Mouse (Mus musculus) liver, adult (tissue): ENCODE measurements at regions not wholly inside any gene's neighbourhood (a gene's known extent, or its start where the extent isn't known, plus 50 kb on each side); places are given as distances from the start of the nearest gene placed in this dataset.

ENCODE experiments used
- GATA4 ChIP-seq: IDR thresholded peaks from 2 replicates; pipeline ENCODE4 v1.6.1; 2014; ENCODE audit warnings: mild to moderate bottlenecking, low read length; ENCODE audit not compliant: insufficient replicate concordance

GRCm38 (mm10) chr1:105070661-105071455 is 285.7 kb downstream of the Rnf152 start:
- TF ChIP-seq GATA4 = no peak

- no peak for TF ChIP-seq GATA4
These were observed 288.6 kb downstream of the Rnf152 start for GRCm38 (mm10) chr1:105067902-105068301.

- no peak for TF ChIP-seq GATA4
These were observed 289.3 kb downstream of the Rnf152 start for GRCm38 (mm10) chr1:105067049-105067795.

- no peak for TF ChIP-seq GATA4
These were observed 282.4 kb downstream of the Cdh20 start for GRCm38 (mm10) chr1:105050584-105051363.
